Mouse (Mus musculus): ENCODE data around the gene Fam222a.

GRCm38 (mm10) chr5:114616336-114617061, 48.7 kb downstream of the Fam222a start:
- no peak for TF ChIP-seq CTCF (IDR thresholded peaks at IDR 0.05; ENCODE audit: extremely low read depth, insufficient read length, insufficient replicate concordance, low read depth, low read length)
- no peak for TF ChIP-seq POLR2A (IDR thresholded peaks at IDR 0.05; ENCODE audit: low read depth, low read length)

All from small intestine, adult 2 months (tissue).